Mouse (Mus musculus) heart, embryonic 16.5 days (tissue): ENCODE results near the gene Wdtc1. TPM values are rescaled to one million over a fixed set of nuclear protein-coding genes. Genes with fewer than 3 reads are reported as not detected.
A peak's percentile ranks its signal among the peaks of the same experiment; 100 is the strongest.

Experiments used
- ATAC-seq: fragments of 200-750 bp; cut with Nextera tagmentation; replicated peaks from 2 replicates; pipeline ENCODE4 v1.8.0; 2017; ENCODE audit warnings: moderate number of reproducible peaks; ENCODE audit not compliant: insufficient read depth, low FRiP score; ENCODE audit errors: extremely low read depth
- H3K27ac ChIP-seq: fragments of 300-500 bp; sonication (generic); 2 replicates; pipeline ENCODE4 v1.5.1; 2014; ENCODE audit warnings: mild to moderate bottlenecking, low read length, control low read depth, moderate library complexity
- H3K27me3 ChIP-seq: fragments of 300-500 bp; sonication (generic); 2 replicates; pipeline ENCODE4 v1.6.1; 2014; ENCODE audit warnings: low read length, mixed read lengths; ENCODE audit not compliant: control insufficient read depth, insufficient read depth
- H3K36me3 ChIP-seq: fragments of 300-500 bp; sonication (generic); 2 replicates; pipeline ENCODE4 v1.6.1; 2014; ENCODE audit not compliant: control insufficient read depth, insufficient read depth
- H3K4me1 ChIP-seq: fragments of 300-500 bp; sonication (generic); 2 replicates; pipeline ENCODE4 v1.6.1; 2014; ENCODE audit warnings: low read length, mixed read lengths; ENCODE audit not compliant: control insufficient read depth, insufficient read depth
- H3K4me2 ChIP-seq: fragments of 300-500 bp; sonication (generic); 2 replicates; pipeline ENCODE4 v1.6.1; 2014; ENCODE audit warnings: low read depth, mild to moderate bottlenecking, control low read depth, low read length
- H3K4me3 ChIP-seq: fragments of 300-500 bp; sonication (generic); 2 replicates; pipeline ENCODE4 v1.5.1; 2014; ENCODE audit warnings: mild to moderate bottlenecking, control low read depth, low read length
- H3K9ac ChIP-seq: fragments of 300-500 bp; sonication (generic); 2 replicates; pipeline ENCODE4 v1.6.1; 2014; ENCODE audit warnings: low read length, control low read depth
- H3K9me3 ChIP-seq: fragments of 300-500 bp; sonication (generic); replicated peaks from 2 replicates; pipeline ENCODE4 v1.6.1; 2016; ENCODE audit warnings: low read length; ENCODE audit not compliant: control insufficient read depth
- WGBS: fragments of 180-500 bp; shearing (Covaris S2); extraction: QIAGEN DNeasy Blood & Tissue Kit; methylation state at CpG from one replicate; pipeline ENCODE4 v1.1.7; 2014; 5-methylcytosine and 5-hydroxymethylcytosine counted together
- microRNA-seq: library from miRNA; unstranded; fragments of <30 nt; microRNA quantifications from one replicate; pipeline ENCODE4, GENCODE M21; 2017
- polyA plus RNA-seq: library from polyadenylated mRNA; unstranded; fragments of >200 nt; fragmentation: Nextera tagmentation; extraction: Ambion mirVana; gene quantifications from 2 replicates; pipeline ENCODE4 v1.2.1, GENCODE M21; 2015

The Wdtc1 gene
- polyA plus RNA-seq, 1 experiment from 2014 or later: 13.7 TPM

DNA sequence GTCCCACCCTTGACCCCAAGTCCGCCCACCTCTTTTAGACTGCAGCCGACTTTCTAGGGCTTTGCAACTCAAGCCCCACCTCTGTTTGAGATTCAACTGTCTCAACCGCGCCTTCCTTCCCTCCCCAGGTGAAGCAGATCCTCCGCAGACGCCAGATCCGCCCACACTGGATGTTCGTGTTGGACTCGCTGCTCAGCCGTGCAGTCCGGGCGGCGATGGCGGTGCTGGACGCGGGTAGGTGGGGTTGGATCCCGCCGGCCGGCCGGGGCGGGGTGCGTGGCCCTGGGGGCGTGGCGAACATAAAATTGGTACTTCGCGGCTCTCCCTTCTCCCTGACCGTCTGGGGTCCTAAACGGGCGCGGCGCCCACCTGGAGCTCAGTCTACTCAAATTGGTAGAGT is 102.1 kb downstream of the Wdtc1 start:
- Histone ChIP-seq H3K27ac (no peak overlapping the region), H3K9me3 (no peaks in the 10 kb centered on the region), H3K4me1 (peaks cover 9% of the 10 kb centered on the region), H3K36me3 (no peaks in the 10 kb centered on the region), H3K9ac (peak overlapping the region; percentile 61), H3K27me3 (peaks cover 49% of the 10 kb centered on the region), H3K4me3 (peak overlapping the region; percentile 49), H3K4me2 (peak overlapping the region; percentile 73)
- ATAC-seq: no peak
- WGBS: 4% methylated on average over 30 of the region's 31 CpGs

DNA sequence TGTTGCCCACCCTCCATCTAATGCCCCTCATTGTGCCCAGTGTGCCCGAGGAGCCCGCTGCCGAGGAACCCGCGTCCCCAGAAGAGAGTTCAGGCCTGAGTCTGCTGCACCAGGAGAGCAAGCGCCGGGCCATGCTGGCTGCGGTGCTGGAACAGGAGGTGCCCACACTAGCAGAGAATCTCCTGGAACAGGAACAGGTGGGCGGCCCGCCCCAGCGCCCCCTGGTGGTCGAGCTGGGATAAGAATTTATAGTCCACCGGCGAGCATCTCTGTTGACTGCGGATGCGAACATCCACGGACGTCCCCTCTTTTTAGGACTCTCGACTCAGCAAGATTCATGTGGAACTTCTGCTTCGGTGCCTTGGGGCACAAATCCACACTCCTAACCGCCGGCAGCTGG is 102.7 kb downstream of the Wdtc1 start:
- Histone ChIP-seq H3K4me1 (peaks cover 9% of the 10 kb centered on the region), H3K36me3 (no peaks in the 10 kb centered on the region), H3K27ac (no peak overlapping the region), H3K9ac (peak overlapping the region; percentile 42; the same call in 1 of the 2 replicates), H3K4me3 (peak overlapping the region; percentile 49), H3K4me2 (peak overlapping the region; percentile 73), H3K9me3 (no peaks in the 10 kb centered on the region), H3K27me3 (peaks cover 49% of the 10 kb centered on the region)
- ATAC-seq: no peak
- WGBS: 5% methylated on average over 22 of the region's 22 CpGs

DNA sequence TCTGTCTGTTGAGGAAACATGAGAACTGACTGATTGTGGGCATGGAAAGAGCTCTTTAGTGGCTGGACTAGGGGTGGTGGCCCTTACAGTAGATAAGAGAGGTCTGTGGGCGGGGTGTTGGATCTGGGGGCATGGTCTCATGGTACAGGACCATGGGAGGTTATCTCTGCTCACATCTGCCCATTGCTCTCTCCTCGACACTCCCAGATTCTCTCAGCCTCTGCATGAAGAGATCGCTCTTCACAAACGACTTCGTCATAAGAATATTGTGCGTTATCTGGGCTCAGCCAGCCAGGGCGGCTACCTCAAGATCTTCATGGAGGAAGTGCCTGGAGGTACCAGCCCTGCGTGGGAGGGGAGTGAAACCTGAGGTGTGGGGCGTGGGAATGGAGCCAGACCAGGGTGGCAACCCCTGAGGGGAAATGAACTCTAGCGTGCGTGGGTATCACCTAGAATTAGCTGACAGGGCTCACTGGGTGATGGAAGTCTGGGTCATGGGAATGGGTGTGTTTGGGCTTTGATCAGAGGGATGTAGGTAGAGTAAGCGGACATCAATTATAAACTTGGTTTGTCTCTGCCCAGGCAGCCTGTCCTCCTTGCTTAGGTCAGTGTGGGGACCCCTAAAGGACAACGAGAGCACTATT is 105.4 kb downstream of the Wdtc1 start:
- 53% methylated on average over 13 of the region's 13 CpGs for WGBS
- Histone ChIP-seq H3K4me3 (no peak overlapping the region), H3K27me3 (peaks cover 50% of the 10 kb centered on the region), H3K4me1 (peaks cover 12% of the 10 kb centered on the region), H3K9ac (no peak overlapping the region), H3K27ac (no peak overlapping the region), H3K4me2 (no peak overlapping the region), H3K9me3 (no peaks in the 10 kb centered on the region), H3K36me3 (no peaks in the 10 kb centered on the region)
- no peak for ATAC-seq

DNA sequence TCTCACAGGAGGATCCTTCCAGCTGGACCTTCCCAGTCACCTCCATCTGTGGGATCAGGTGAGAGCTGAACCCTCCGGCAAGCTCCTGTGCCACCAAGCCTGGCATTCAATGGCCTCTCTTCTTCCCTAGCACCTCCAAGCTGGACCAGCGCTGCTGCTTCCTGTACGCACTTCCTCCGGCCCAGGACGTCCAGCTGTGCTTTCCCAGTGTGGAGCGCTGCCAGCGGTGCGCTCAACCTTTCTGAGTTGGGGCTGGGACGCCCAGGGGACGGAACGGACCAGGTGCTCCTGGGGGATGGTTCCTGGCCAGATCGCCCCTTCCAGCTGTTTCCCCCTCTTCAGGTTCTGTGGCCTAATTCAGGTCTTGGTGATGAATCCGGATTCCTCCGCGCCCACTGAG is 106.2 kb downstream of the Wdtc1 start:
- no peak overlapping the region for H3K4me3 ChIP-seq

DNA sequence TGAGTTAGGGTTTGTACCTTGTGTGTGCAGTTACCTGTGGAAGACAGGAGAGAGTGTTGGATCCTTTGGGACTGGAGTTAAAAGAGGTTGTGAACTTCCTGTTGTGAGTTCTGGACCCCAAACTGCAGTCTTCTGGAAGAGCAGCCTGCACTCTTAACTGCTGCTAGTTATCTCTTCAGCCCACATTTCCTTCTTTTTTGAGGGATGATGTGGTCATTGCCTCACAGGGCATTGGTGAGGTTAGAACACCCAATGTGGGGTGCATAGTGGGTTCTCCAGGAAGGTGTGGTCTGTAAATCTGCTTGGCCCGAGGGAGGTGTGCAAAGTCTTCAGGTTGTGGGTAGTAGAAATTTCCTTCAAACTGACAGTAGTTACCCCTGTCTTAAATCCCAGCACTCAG is 109.0 kb downstream of the Wdtc1 start:
- H3K9me3 ChIP-seq: no peaks in the 10 kb centered on the region
- ATAC-seq: no peak
- no peak overlapping the region for H3K4me3 ChIP-seq
- WGBS: 68% methylated on average over 1 of the region's 1 CpGs
- H3K4me1 ChIP-seq: peaks cover 13% of the 10 kb centered on the region
- H3K27me3 ChIP-seq: peaks cover 30% of the 10 kb centered on the region
- no peak overlapping the region for H3K4me2 ChIP-seq
- no peak overlapping the region for H3K9ac ChIP-seq
- H3K36me3 ChIP-seq: no peaks in the 10 kb centered on the region
- no peak overlapping the region for H3K27ac ChIP-seq

More for the DNA sequence above, 106.2 kb downstream of the Wdtc1 start:
- no peaks in the 10 kb centered on the region for H3K36me3 ChIP-seq
- H3K27me3 ChIP-seq: peaks cover 54% of the 10 kb centered on the region
- H3K4me2 ChIP-seq: 0 out of 2 replicates have a peak overlapping the region, but pooled peaks have one; percentile 5
- WGBS: 31% methylated on average over 15 of the region's 15 CpGs
- no peak overlapping the region for H3K9ac ChIP-seq
- ATAC-seq: no peak
- H3K27ac ChIP-seq: no peak overlapping the region
- H3K9me3 ChIP-seq: no peaks in the 10 kb centered on the region
- H3K4me1 ChIP-seq: peaks cover 14% of the 10 kb centered on the region

DNA sequence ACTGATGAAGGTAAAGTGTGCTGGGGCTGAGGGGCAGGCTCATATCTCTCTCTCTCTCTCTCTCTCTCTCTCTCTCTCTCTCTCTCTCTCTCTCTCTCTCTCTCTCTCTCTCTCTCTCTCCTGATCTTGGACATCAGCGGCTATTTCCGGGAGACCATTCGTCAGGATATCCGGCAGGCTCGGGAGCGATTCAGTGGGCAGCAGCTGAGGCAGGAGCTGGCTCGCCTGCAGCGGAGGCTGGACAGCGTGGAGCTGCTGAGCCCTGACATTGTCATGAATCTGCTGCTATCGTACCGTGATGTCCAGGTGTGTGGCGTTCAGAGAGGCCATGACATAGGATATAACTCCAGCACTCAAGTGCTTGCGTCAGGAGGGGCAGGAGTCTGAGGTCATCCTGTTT is 109.7 kb downstream of the Wdtc1 start:
- H3K27ac ChIP-seq: no peak overlapping the region
- peaks cover 27% of the 10 kb centered on the region for H3K27me3 ChIP-seq
- ATAC-seq: no peak
- no peak overlapping the region for H3K9ac ChIP-seq
- 37% methylated on average over 13 of the region's 13 CpGs for WGBS
- peaks cover 13% of the 10 kb centered on the region for H3K4me1 ChIP-seq
- no peaks in the 10 kb centered on the region for H3K9me3 ChIP-seq
- no peaks in the 10 kb centered on the region for H3K36me3 ChIP-seq
- no peak overlapping the region for H3K4me2 ChIP-seq
- no peak overlapping the region for H3K4me3 ChIP-seq

DNA sequence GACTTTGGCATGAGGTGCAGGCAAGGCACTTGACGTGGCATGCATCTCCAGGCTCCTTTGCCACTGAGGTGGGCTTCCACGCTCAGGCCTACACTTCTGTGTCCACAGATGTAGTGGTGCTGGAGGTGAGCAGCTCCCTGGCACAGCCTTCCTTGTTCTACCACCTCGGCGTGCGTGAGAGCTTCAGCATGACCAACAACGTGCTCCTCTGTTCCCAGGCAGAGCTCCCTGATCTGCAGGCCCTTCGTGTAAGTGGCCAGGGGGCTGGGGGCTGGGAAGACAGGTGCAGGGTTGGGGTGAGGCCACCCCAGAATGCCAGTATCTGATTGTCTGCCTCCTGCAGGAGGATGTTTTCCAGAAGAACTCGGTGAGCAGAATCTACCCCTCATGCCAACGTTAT is 110.6 kb downstream of the Wdtc1 start:
- no peaks in the 10 kb centered on the region for H3K9me3 ChIP-seq
- no peak overlapping the region for H3K9ac ChIP-seq
- no peak overlapping the region for H3K4me3 ChIP-seq
- H3K4me2 ChIP-seq: no peak overlapping the region
- no peak overlapping the region for H3K27ac ChIP-seq
- no peaks in the 10 kb centered on the region for H3K36me3 ChIP-seq
- H3K27me3 ChIP-seq: peaks cover 20% of the 10 kb centered on the region
- H3K4me1 ChIP-seq: peaks cover 13% of the 10 kb centered on the region
- WGBS: 68% methylated on average over 9 of the region's 9 CpGs
- ATAC-seq: no peak

Small RNA genes lying within 50 kb of the gene (microRNA-seq; reads per million reads assigned to microRNA genes)
- 0.98 reads per million for gene Mir5122

Other genes with a start within 250 kb of the Wdtc1 start
- 45.0 and 66.3 TPM in 2 replicates for gene Wasf2, start 223.0 kb downstream of the Wdtc1 start, polyA plus RNA-seq
- gene Cd164l2, start 141.3 kb downstream of the Wdtc1 start, polyA plus RNA-seq: 0.66 TPM in 1 of 2 replicates, not detected in the other
- 0.14 and 0.29 TPM in 2 replicates for gene Gpr3, start 140.9 kb downstream of the Wdtc1 start, polyA plus RNA-seq
- gene Map3k6, start 112.7 kb downstream of the Wdtc1 start, polyA plus RNA-seq: 3.4 and 3.6 TPM in 2 replicates
- gene Sytl1, start 90.4 kb downstream of the Wdtc1 start, polyA plus RNA-seq: 3.4 and 7.6 TPM in 2 replicates
- 55.5 and 59.2 TPM in 2 replicates for gene Tmem222, start 75.7 kb downstream of the Wdtc1 start, polyA plus RNA-seq
- gene Slc9a1, start 16.2 kb upstream of the Wdtc1 start, polyA plus RNA-seq: 7.2 and 8.1 TPM in 2 replicates
- 1.0 and 1.3 TPM in 2 replicates for gene Tent5b, start 126.7 kb upstream of the Wdtc1 start, polyA plus RNA-seq
- 0.64 and 1.5 TPM in 2 replicates for gene Trnp1, start 145.1 kb upstream of the Wdtc1 start, polyA plus RNA-seq
- gene Kdf1, start 165.5 kb upstream of the Wdtc1 start, polyA plus RNA-seq: 3.1 and 4.5 TPM in 2 replicates
- gene Nudc, start 192.5 kb upstream of the Wdtc1 start, polyA plus RNA-seq: 209 and 234 TPM in 2 replicates
- gene Nr0b2, start 199.9 kb upstream of the Wdtc1 start, polyA plus RNA-seq: 20.1 and 22.3 TPM in 2 replicates
- gene Gpatch3, start 221.3 kb upstream of the Wdtc1 start, polyA plus RNA-seq: 4.6 and 4.7 TPM in 2 replicates
- 12.0 and 12.7 TPM in 2 replicates for gene Gpn2, start 230.9 kb upstream of the Wdtc1 start, polyA plus RNA-seq
- 11.2 and 20.6 TPM in 2 replicates for gene Sfn, start 248.7 kb upstream of the Wdtc1 start, polyA plus RNA-seq